Mouse (Mus musculus) retina, postnatal 7 days (tissue): ENCODE data around the gene Rgl3.

Experiments
- DNase-seq: peaks from one replicate; pipeline ENCODE4 v3.0.0-alpha.2; 2012; ENCODE audit warnings: low read depth, low spot score

Gene Rgl3

DNA sequence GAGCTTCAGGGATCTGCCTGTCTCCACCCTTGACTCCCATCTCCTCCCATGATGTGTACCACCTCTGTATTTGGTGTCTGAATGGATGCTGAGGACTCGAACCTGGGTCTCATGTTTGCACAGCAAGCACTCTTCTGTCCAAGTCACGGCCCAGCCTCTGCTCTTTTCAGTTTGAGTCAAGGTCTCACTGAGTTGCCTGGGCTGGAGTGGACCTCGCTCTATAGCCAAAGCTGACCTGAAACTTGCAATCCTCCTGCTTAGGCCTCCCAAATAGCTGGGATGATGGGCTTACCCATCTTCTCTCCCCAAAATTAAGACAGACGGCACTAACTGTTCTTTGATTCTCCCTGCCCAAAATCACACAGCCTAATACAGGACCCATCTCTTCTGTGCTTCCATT is 66.2 kb downstream of the Rgl3 start:
- DNase-seq: no peak
